Mouse (Mus musculus) CD8-positive naive resting alpha-beta T cell, adult 2 months (primary cell): ENCODE results near the gene Inpp5k.
A peak's percentile ranks its signal among the peaks of the same experiment; 100 is the strongest.
"Not testable (repeated sequence)": the region's sequence is repeated elsewhere in the genome, so short reads cannot be mapped to it uniquely, and the experiment has no call there.

Experiments used
- DNase-seq, 2 experiments: peaks; one replicate each; pipeline ENCODE4 v3.0.0; 2022; ENCODE audit warnings: low read depth in 2 of 2, low spot score in 2 of 2

Inpp5k gene

DNA sequence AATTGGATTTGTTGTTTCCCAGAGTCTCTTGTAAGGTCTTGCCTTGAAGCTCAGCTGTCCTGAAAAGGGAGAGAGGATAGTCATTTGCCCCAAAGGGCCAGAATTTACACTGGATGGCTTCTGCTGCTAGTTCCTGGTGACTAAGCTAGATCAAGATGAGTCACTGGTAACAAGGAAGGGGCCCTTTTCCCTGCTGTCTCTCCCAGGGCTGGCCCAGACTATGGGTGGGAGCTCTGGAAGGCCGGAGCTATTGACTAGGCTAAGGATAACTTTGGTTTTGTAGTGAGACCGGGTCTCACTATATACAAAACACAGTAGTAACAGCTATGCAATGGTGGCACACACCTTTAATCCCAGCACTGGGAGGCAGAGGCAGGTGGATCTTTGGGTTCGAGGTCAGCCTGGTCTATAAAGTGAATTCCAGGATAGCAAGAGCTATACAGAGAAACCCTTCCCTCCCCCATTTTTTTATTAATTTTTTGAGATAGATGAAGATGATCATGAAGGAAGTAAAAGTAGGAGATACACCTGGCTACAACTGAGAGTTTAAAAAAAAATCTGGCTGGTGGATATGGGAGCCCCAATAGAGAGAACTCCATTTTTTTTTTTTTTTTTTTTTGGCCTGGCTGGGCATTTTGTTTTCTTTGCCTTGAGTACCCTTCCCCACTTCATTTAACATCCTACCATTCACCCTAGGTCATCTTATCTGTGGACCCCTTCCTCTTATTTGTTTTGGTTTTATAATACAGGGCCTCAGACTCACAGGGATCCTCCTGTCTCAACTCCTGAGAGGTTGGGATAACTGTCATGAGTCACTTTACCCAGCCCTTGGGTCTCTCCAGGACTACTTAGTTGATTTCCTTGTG is 47.3 kb downstream of the Inpp5k start:
- DNase-seq = no peak

DNA sequence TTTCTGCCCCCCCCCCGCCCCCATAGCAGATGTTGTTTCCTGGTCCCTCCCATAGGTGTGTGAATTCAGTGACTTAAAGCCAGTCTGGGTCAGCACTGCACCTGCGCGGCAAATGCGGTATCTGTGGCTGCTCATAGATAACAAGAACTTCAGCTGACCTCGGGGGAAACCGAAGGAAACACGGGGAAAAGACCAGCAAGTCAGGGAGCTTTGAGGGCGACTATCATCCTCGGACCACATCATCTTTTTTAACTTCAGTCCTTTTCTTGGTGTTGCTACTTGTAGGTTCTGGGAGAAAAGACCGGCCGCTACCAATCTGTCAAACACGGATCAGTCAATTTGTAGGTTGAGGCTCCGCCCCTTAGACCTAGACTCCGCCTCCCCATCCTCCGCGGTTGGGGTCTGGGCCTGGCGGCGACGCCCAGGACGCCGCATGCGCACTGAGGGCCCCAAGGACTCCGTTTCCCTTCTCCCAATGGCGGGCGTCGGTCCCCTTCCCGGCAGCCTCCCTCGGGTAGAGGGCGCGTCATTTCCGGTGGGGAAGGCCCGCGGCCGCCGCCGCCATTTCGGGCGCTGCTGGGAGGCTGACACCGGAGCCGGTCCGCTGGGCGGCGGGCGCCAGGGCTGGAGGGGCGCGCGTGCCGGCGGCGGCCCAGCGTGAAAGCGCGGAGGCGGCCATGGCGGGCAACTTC is 48.1 kb downstream of the Inpp5k start, which contains the start of gene Crk:
TSS of gene Crk (plus strand) at position 513 of the 692 bp plus-strand sequence.
- peak; percentile 98 to 99 for DNase-seq

DNA sequence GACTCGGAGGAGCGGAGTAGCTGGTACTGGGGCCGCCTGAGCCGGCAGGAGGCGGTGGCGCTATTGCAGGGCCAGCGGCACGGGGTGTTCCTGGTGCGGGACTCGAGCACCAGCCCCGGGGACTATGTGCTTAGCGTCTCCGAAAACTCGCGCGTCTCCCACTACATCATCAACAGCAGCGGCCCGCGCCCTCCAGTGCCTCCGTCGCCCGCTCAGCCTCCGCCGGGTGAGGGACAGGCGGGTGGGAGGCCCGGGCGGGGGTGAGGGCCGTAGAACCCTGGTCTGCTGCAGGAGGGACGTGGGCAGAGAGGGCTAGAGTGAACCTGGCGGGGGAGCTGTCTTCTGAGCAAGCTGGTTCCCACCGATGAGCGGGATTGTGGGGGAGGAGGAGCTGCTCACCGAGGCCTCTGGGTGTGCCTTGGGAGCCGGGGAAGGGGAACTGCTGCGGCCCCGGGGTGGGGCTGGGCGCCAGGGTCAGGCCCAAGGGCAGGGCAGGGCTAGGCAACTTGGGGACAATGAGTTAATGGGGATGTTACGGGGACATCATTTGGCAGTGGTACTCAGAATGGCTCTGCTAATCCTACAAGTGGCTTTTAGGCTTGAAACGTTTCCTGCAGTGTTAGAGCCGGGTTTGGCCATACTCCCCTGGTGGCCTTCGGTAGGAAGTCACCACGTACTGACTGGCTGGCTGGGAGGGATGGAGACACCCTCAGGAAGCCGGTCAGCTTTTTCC is 48.8 kb downstream of the Inpp5k start:
- DNase-seq = peak; percentile 30 to 47

DNA sequence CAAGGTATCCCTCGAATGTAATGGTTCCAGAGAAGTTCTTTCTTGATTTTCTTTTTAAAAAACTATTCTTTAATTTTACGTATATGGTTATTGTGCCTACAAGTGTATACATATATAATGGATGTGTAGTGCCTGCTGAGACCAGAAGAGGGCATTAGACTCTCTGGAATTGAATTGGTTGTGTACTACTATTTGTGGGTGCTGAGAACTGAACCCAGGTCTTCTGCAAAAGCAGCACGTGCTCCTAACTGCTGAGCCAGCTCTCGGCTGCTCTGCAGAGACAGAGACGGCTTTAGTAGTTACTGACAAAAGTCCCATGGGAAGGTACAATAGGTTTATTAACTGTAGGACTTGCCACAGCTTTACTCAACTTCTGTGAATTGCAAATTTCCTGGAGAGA is 53.7 kb downstream of the Inpp5k start:
- DNase-seq = no peak

DNA sequence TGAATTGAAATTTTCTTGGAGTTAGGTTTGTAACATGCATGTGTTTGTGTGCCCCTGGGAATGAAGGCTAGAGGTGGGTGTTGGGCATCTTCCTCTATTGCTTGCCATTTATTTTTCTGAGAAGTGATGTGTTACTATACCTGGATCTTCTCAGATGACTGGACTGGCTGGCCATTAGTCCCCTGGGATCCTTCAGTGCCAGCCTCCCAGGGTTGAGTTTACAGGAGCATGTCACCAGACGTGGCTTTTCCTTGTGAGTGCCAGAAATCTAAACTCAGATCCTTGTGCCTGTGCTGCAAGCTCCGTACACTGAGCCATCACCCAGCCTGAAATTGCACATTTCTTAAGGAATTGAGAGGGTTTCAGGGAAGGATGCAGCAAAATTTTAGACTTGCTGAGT is 54.2 kb downstream of the Inpp5k start:
- DNase-seq = no peak

DNA sequence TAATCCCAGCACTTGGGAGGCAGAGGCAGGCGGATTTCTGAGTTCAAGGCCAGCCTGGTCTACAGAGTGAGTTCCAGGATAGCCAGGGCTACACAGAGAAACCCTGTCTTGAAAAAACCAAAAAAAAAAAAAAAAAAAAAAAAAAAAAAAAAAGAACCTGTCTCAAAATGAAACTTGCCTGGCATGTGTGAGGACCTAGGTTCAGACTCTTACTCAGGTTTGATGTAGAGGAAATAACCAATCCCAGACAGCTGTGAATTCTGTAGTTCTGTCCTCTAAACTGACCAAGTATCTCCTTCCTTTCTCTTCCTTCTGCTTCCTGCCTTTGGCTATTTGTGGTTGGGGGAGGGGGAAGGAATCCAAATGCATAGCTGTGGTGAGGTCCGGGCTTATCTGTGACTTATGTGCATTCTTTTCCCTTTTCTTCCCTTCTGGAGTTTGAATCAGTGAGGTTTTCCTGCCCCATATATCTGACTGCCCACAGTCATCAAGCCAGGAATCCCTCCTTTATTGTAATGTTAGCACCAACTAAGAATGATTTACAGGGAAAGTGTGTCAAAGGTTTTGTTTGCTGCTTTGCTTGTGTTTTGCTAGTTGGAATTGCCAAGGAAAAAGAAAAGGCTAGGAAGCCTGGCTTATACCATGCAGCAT is 56.7 kb downstream of the Inpp5k start:
- no peak for DNase-seq

DNA sequence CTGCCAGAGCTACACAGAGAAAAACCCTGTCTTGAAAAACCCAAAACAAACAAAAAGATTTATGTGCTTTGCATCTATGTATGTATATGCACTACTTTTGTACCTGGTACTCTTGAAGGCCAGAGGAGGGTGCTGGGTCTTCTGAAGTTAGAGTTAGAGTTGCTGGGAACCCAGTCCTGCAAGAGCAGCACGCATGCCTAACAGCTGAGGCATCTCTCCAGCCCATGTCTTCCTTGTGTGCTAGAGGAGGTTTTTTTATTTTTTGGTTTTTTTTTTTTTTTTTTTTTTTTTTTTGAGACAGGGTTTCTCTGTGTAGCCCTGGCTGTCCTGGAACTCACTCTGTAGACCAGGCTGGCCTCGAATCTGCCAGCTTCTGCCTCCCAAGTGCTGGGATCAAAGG is 57.3 kb downstream of the Inpp5k start:
- DNase-seq = no peak

DNA sequence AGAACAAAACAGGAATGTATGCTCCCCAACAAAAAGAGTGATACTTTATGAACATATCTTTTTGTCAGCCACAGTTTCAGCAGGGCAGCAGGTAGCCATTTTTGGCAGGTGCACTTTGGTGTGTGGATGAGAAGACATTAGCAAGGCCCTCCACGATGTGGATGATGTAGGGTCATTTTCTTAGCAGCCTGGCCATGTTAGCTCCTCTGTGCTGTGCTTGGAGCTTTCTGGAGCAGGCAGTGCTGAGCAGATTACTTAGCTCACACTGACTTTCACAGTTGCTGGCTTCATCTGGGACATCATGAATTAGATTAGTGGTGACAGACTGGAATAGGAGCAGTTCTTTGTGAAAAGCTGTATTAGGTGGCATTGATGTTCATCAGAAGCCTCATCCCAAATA is 59.2 kb downstream of the Inpp5k start:
- DNase-seq = no peak

DNA sequence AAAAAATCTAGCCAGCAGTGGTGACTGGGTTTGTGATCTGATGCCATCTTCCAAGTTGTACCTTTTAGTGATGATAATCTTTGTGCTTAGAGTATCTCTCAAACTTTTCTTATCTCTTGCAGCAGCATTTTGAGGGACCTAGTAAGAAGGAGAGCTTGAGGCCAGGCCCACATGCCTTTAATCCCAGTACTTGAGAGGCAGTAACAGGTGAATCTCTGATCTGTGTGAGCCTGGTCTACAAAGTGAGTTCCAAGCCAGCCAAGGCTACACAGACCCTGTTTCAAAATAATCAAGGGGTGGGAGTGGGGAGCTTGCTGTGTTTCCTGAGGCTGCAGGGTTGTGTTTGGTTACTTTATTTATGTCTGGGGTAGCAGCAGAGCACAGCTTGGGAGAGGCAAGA is 60.3 kb downstream of the Inpp5k start:
- DNase-seq = no peak

DNA sequence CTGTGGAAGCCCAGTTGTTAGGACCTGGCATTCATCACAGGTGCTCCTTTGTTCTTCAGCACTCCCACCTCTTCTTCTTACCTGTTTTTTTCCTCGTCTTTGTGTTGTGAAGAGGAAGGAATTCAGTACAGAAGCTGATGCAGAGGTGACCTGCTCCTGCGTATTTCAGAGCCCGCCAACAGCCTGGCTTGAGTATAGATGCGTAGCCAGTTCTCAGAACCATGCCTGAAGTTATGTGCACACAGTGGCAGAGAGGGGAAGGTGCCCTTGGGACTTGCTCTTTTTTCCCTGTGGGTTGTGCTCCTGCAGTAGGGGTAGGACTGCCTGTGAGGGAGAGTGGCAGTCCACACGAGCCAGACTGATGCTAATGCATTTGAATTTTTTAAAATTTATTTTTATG is 62.8 kb downstream of the Inpp5k start:
- DNase-seq = no peak

DNA sequence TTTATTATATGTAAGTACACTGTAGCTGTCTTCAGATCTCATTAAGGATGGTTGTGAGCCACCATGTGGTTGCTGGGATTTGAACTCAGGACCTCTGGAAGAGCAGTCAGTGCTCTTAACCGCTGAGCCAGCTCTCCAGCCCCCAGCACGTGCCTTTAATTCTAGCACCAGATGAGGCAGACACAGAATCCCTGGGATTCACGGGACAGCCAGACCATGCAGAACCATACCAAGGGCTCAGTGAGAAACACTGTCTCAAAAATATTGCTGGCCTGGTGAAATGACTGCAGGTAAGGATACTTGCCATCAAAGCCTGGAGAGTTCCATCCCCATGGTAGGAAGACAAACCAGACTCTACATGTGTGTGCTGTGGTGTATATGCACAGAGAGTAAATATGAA is 66.7 kb downstream of the Inpp5k start:
- DNase-seq = not testable (repeated sequence)
